Mouse (Mus musculus) gastrocnemius, adult 8-10 months (tissue): ENCODE measurements around the gene Sgca. TPM values are rescaled to one million over a fixed set of nuclear protein-coding genes. Genes with fewer than 3 reads are reported as not detected.
"Not testable (repeated sequence)": the region's sequence is repeated elsewhere in the genome, so short reads cannot be mapped to it uniquely, and the experiment has no call there.

Source experiments
- DNase-seq, 2 experiments: peaks; one replicate each; pipeline ENCODE4 v3.0.0; 2022; ENCODE audit warnings: low spot score in 2 of 2
- total RNA-seq, 4 experiments: library from RNA; stranded (reverse); gene quantifications; 2 replicates each; pipeline ENCODE4 v1.2.4; 2022

Gene Sgca
- total RNA-seq, 4 experiments from 2014 or later: 272 to 306 (median 288) TPM

DNA sequence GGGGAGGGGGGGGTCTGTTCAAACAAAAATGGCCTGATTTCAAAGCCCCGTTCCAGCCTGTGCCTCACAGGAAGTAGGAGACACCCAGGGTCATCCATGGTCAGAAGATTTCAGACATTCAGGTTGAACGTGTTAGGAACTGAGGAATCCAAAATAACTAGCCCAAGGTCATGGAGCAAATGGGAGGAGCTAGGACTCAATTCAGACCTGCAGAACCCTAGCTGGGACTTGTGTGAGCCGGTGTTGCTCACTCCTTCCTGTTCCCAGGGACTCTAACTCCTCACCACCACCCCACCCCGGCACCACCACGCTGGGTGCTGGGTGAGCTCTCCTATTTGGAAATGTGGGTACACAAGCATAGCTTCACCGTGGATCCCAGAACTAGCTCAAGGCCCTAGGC is 11.2 kb upstream of the Sgca start:
- DNase-seq: no peak

DNA sequence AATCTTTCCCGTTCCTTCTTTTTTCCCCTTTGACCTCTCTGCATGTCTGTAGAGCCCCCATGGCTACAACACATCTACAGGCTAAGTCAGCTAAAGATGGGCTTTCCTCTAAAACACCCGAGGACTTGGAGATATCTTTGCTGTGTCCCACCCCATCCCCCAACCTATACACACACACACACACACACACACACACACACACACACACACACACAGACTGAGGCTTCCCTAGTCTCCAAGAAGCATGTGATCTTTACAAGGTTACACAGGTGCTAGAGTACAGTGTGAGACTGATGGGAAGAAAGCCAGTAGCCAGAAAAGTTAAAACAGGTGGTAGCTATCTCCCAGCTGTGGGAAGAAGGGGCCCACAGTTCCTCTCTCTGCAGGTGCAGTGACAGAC is 10.3 kb upstream of the Sgca start:
- no peak for DNase-seq

DNA sequence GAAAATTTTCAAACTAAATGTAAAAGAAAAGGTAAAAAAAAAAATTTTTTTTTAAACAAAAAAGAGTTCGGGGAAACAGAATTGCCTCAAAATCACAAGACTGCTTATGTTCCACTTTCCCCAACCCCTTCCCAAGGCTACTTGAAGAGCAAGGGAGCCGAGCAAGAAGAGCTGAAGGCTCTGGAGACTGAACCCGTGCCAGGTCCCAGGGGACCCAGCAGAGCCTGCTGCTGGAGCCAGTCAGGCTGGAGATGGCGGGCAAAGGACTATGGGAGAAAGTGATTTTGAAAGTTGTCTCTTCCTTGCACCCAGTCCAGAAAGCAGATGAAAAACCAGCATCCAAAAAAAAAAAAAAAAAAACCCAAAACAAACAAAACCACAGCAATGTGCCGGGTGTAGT is 9.7 kb upstream of the Sgca start:
- DNase-seq: no peak

DNA sequence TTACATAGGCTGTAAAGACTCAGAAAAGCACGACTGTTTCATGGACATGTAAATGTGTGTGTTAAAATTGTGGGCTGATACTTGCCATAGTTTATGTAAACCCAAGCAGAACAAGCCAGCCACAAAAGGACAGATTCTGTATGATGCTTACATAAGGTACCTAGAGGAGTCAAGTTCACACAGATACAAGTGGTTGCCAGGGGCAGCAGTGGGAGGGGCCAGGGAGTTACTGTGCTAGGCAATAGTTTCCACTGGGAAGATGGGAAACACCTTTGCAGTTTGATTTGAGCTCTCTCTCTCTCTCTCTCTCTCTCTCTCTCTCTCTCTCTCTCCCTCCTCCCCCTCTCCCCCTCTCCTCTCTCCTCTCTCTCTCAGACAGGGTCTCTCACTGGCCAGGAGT is 9.0 kb upstream of the Sgca start:
- DNase-seq: no peak

DNA sequence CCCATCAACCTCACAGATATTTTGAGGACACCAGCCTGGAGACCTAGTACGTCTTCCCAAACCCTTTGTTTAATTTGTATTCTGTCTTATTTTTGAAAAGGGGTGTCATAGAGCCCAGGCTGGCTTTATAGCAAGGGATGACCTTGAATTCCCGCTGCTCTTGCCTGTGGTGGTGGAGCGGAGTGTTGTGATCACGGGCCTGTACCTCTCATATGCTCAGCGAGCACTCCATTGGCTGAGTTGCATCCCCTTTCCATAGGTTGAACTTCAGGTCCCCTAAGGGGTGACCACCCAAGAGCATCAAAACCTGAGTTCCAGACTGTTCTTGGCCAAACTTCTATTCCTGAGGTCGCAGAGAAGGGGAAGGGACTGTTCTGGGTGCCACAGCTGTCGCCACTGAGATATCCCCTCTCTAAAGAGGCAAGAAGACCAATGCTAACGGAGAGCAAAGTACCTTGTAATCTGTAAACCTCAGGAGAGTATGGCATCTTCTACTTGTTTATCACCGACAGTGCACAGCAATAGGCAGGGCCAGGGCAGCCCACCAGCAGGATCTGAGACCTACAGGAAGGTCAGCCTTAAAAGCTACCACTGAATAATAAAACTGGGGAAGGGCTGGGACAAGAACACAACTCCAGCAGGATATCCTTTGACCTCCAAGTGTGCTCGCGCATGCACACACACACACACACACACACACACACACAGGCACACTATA is 3.5 kb upstream of the Sgca start:
- DNase-seq: no peak

DNA sequence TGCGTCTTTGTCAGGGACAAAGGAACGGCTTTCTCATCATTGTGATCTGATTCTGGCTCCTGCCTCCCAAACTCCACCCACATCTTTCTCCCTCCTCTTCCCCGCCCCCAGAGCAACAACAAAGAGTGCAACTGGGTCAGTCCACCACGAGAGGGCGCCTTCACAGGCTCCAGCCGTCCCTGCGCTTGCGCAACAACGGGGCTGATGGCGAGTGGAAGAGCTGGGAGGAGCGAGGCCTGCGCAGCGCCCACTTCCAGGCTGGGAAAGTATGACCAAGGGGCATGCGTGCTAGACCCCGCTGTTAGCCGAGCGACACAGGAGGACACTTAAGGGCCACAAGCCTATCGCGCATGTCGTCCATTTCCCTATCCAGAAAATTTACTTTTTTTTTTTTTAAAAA is 2.8 kb upstream of the Sgca start:
- peak; percentile 88 to 92 for DNase-seq

DNA sequence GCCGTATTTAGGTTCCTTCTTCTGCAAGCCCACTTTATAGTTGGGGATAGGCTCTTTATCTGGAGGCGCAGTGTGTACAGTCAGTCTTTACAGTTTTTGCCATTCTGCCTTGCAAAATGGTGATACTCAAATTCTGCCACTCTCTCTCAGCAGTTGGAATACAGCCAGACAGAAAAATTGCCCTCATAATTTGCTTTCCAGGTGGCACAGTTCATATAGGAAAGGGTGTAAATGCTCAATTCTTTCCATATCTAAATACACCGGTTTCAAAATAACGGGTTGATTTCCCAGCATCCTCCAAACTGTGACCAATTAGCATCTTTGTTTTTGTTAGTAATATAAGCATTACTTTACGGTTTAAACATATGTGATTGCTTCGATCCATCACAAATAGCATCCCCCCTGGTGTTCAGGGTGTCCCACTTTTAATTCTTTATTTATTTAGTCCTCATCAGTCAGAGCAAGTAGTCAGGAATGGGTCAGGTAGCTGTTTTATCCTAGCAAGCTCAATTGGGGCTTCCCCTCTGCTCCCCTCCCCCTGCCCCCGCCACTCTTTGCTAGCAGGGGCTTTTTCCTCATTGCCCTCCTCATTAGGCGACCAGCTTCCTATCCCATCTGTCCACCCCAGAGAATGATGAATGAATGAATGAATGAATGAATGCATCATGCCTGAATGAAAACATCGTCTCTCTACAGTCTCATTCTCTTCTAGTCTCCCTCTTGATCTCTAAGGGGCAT is 2.2 kb upstream of the Sgca start:
- DNase-seq: no peak

DNA sequence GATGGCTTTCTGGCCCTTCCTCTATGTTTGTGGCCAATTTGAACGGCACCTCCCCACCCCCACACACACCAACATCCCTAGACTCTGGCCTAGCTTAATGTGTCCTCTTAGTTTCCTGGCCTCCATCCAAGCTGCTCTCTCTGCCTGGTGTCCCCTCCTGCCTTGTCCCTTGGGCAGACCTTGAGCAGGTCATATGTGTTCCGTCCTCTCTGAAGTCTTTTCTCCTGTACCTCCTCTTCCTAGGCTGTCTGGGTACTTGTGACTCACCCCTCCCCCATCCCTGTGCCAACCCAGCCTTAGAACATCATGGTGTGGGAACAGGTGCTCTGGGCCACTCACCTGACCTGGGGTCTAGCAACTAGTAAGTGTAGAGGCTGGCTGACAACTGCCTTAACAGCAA is 1.2 kb downstream of the Sgca start:
- DNase-seq: peak in 1 of 2 experiments; percentile 36

DNA sequence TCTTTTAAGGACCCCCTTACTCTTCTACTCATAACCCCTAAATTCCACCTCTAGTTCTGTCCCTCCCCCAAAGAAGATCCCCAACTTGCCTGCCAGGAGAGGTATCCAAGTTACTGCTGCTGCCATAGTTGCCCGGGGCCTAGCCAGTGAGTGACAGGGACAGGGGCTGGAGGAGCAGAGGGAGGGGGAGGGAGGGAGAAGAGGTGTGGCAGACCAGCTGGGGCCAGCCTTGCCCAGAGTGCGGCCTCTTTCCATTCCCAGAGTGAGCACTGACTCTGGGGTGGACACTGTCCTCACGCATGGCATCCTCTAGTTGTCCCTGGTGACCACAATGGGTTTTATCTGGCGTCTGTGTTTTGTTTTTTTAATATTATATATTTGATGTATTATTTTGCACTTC is 2.8 kb downstream of the Sgca start:
- DNase-seq: peak in 1 of 2 experiments; percentile 68

DNA sequence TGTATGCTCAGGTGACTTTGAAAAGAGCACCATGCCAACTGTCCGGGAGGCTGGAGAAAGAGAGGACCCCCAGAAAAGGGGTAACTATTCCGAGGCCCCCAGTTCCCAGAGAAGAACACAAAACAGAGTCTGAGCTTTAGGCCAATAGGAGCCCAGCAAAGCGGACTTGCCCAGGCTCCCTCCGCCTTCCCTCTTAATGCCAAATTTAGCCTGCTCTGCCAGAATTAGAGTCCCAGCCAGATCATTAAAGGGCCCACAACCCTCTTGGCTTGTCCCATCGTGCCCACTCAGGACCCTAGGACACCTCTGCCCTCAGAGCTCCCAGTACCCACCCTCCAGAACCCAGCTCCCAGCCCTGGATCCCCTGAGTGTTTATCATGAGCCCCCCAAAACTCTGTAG is 3.2 kb downstream of the Sgca start:
- DNase-seq: peak in 1 of 2 experiments; percentile 12

DNA sequence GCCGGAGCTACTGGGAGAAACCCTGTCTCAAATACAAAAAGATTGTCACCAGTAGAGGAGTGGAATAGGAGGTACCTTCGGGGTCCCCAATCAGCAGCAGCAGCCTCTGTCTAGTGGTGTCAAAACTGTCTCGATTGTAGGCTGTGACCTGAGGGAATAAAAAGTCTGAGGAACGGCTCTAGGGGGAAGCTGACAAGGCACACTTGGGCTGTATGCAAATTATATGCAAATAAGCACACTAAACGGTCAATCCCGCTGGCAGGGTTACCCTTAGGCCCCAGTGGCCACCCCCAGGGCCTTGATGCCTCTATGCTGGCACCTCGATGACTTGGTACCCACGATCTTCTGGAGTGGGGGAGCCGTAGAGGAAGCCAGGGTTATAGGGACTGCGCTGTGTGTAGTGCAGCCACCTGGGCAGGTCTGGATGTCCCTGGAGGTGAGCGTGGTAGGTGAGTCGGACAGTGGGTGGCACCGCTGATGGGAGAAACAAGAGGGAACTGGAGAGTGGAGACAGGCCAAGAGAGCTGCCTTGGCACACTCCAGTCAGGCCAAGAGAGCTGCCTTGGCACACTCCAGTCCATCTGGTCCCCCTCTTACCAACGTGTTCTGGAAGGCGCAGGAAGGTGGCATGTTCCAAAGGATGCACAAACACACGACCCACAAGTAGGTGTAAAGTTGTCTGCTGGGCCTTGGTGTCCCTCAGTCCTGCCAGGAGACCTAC is 4.1 kb downstream of the Sgca start:
- DNase-seq: no peak

DNA sequence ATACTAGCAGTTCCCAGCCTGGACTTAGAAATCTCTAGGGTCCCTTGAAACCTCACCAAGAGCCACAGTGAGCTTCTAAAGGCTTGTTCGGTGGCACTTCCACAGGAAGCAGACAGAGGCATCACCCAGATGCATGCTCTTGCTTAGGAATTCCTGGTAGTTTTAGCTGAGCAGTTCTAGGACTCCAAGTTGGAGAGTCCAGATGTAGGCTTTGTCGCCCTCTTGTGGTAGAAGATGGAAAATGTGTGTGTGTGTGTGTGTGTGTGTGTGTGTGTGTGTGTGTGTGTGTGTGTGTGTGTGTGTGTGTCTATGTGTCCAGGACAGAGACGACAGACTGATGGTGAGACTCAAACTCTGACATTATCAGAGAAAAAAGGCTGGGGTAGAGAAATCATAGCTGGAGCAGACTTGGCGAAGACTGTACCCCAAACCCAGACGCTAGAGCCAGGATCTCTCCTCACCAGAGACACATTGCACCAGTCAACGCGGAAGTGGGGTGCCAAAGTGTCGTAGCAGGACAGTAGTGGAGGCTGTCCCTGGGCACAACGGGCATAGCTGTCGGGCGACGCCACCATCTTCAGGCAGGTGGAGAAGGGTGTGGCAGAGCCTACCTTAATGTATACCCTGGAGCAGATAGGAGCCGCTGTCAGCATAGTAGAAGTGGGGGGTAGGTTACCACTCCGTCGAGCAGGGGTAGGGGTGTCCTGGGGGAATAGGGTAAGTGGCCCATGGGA is 5.8 kb downstream of the Sgca start:
- peak; percentile 59 to 66 for DNase-seq

DNA sequence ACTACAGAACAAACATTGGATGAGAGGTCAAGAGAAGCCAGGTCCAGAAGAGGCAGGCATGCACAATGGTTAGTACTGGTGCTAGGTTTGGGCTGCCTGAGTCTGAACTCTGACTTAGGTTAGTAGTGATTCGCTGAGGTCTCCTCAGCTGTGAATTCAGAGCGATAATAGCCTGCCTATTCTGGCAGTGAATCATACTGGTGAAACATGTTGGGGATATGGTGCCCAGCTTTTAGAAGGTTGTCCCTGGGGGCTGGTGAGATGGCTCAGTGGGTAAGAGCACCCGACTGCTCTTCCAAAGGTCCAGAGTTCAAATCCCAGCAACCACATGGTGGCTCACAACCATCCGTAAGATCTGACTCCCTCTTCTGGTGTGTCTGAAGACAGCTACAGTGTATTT is 6.4 kb downstream of the Sgca start:
- DNase-seq: not testable (repeated sequence)

DNA sequence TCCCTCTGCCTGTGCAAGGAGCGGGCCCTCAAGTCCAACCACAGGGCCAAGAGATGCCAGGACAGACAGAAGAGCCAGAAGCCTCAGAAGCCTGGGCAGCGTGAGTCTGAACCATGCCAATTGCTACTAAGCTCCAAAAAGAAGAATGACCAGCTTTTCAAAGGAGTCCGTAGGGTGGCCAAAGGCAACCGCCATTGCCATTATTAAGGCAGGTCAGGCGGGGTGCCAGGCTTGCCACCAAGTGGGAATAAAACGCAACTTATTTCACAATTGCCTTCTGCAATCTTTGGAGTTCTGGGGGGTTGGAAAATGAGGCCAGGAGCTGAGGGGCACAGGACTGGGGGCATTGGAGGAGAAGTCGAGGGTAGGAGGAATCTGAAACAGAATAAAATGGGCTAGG is 7.9 kb downstream of the Sgca start:
- no peak for DNase-seq

DNA sequence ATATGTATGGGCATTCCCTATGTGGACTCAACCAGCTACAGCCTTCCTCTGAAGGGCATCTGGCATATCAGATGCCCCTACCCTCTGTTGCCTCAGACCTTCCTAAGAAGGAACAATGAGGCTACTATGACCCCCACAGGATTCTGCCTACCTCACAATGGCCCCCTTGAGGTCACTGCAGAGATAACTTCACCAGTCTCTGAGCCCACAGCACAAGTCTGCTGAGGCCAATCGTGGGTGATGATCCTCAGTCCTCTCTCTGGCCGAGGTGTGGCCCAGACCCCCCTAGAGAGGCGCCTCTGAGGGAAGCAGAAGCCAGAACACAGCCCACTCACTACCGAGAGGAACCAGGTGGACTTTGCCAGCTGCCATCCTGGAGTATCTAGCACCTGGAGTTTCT is 8.7 kb downstream of the Sgca start, which contains the start of gene Hils1:
Hils1 (plus strand) TSS at position 175 of the 400 bp plus-strand sequence.
- DNase-seq: no peak

DNA sequence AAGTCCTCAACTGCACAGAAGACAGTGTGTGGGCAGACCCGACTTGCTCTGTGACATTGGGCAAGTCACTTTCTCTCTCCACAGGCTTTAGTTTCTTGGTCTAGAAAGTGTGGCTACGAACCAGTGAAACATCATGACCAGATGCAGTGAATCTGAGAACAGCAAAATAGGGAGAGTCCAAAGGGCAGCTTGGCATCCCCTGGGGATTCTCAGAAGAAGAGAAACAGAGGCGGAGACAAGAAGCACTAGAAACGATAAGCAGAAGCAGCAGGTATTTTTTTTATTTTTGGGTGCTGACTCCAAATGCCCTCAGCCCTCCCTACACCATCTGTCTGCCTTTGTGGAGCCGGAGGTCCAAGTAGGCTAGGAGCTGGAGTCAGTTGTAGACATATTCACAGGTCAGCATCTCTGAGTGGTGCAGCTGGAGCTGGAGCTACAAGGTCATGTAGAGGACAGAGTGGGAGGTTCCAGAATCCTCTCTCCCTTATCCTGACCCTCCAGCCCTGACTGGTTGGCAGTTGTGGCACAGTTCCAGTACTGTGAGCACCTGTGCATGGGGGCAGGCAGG is 13.5 kb downstream of the Sgca start:
- DNase-seq: no peak

DNA sequence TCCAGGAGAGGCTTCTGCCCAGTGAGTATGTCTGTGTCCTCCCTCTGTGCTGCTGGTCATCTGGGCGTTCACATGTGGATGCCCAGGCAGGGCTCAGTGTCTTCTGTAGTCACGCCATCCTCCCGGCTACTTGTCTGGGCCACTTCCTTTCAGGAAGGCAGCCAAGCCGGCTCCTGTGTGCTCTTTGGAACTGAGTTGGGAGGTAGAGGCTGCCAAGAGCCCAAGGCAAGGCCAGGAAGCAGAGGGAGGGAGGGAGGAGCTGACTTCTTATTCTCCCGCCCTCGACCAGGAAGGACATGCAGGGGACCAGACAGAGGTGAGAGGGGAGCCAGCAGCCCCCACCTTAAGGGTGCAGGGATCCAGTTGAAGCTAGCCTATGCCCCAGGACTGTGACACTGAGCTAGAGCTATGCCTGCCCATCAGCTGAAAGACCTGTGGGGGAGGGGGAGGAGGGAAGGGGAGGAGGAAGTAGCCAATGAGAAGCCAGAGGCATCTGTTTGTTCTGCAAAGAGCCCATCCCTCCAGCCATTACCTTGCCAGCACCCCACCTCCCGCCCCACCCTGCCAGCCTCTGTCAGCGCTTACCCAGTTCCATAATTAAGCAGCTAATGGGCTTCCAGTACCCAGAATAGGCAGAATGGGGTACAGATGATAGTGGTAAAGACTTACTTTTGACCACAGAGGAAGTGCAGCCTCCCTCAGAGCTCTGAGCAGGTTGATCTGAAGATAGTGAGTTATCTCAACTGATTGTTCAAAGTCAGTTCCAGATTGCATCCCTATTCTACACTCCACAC is 17.9 kb downstream of the Sgca start:
- DNase-seq: peak; percentile 82 to 91

DNA sequence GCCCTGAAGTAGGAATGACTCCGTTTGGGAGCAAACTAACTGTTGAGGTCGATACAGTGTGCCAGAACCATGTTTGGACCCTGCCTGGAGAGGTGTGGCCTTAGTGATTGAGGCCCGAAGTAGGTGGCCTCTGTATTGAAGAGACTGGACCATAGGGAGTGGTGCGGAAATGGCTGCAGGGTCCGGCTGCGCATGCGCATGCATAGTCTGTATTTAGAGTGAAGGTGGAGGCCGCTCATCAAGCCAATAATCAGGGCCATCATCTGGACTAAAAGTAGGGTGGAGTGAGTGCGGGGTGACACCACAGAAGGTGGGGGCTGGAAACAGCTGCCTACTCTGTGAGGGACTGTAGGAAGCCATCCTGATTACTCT is 18.4 kb downstream of the Sgca start:
- DNase-seq: peak; percentile 40 to 70

DNA sequence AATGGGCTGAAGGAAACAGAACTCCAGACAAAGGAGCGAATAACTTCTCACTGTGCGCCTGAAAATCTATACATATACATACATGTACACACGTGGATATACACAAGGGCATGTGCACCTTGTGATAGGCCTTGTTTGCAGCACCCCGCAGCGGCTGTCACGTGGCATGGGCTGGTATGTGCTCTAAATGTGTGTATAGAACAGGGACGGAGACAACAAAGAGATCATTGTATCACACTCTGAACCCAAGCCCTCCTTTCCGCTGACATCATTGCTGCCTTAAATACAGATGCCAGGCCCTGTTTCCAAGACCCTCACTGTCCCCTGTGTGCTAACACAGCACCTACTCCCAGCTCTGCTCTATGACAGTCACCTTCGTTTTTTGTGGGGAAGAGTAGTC is 21.0 kb downstream of the Sgca start:
- no peak for DNase-seq

DNA sequence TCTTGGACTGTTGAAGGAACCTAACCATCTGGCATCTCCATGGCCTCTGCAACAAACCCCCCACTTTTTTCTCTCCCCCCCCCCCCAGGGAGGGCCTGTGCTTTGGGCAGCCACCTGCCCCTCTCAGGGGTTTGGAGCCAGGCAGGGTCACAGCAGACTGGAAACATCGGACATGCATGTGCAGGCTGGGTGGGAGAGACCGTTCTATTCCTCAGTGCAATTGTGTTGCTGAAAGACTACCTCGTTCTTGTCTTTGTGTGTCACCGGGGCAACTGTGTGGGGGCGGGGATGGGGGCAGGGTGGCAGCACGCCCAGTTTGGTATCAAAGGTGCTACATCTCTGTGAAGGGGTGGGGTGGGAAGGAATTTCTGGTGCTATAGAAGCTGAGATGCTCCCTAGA is 24.0 kb downstream of the Sgca start:
- no peak for DNase-seq

DNA sequence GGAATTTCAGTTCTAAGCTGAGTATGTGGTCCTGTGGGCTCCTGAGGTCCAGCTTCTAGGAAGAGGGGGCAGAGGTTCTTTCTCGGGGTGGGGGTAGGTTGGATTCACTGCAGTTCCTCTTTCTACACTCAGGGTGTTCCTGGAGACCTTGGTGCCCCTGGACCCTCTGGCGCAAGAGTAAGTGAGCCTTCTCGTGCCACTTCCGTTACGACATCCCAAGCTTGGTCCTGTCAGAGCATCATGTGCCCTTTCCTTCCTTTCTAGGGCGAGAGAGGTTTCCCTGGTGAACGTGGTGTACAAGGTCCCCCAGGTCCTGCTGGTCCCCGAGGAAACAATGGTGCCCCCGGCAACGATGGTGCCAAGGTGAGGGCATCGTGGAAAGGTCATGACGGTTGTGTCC is 30.9 kb downstream of the Sgca start:
- no peak for DNase-seq
